Mouse (Mus musculus): ENCODE measurements around the gene Aire.

DNA sequence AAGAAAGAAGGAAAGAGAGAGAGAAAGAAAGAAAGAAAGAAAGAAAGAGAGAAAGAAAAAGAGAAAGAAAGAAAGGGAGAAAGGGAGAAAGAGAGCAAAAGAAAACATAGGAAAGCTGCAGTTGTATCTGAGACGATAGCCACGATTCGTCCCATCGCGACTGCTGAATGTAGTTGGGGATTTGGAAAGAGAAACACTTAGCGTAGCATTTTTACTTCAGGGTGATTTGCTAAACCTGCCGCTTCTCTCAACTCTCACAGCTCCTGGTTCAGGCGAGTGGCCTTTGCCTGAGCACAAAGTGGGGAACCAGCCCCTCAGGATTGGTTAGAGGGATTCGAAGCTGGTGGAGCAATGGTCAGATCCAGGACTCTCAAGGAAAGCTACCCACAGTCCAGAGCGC lies 33.1 kb downstream of the Aire start:
- TF ChIP-seq EP300 (IDR thresholded peaks at IDR 0.05; ENCODE audit: insufficient read depth, low read depth, low read length) = no peak
- no peak for TF ChIP-seq POLR2A (IDR thresholded peaks at IDR 0.05; ENCODE audit: insufficient read depth, low read length)
